Mouse (Mus musculus) cerebellum, postnatal 10 days (tissue): ENCODE measurements around the gene Brwd1.
"Not testable (repeated sequence)": the region's sequence is repeated elsewhere in the genome, so short reads cannot be mapped to it uniquely, and the experiment has no call there.

ENCODE experiments used
- DNase-seq, 2 experiments: peaks; one replicate each; pipeline ENCODE4 v3.0.0; 2021; ENCODE audit warnings: mixed read lengths in 2 of 2

The Brwd1 gene

DNA sequence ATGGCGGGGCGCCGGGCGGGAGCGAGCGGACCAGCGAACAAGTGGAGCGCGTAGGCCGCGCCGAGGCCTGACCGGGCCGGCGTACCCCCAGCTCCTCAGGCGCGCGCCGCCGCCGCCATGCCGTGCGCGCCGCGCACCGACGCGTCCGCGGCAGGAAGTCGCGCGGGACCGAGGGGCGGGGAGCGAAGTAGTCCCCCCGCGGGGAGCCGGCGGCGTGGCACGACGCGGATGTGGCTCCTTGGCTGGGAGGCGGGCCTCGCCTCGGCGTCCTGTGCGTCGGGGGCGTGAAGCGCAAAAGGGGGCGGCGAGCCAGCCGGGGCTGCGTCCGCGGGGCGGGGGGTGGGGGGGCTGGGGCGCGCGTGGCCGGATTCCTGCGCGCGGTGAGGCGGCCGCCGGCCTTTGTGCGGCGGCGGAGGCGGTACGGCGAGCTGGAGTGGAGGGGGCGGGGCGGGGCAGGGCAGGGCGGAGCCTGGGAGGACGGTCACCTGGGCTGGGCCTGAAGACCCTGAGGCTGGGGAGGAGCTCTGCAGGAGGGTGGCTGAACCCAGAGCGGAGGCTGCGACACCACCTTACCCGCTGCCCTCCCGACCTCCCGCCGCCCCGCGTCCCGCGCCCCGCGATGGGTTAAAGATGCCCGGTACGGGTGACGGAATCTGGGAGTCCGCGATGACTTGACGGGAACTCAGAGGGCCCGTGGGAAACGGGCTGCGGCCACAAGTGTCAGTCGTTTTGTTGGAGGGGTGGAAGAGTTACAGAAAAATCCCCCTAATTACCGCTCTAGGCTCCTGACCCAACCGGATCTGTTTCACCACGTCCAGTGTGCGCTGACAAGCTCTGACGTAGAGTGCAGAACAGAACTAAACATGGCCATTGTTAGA, at the start of gene Brwd1:
TSS of gene Brwd1 (minus strand) at position 226 of the 878 bp plus-strand sequence.
- peak; percentile 96 to 97 for DNase-seq

DNA sequence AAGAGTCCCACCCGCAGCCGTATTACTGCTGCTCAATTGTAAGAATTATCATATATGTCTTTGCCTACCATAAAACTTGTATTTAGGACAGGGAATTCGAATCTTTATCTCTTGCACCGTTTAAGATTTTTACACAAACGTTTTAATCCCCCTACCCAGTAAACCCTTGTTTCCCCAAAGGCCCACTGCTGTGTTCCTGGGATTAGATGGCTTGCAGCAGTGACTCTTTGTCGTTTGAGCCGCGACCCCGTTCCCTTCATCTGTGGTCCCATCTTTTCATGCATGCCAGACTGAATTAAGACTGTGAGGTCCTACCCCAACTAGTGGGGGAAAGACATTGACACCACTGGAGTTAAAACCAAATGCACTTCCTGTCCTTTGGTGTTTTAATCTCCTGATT, 46.1 kb upstream of the Brwd1 start:
- no peak for DNase-seq

GRCm38 (mm10) chr16:96127657-96128344, 45.5 kb upstream of the Brwd1 start, which contains the start of gene Hmgn1:
Hmgn1 (minus strand) TSS chr16:96127729.
- peak; percentile 100 for DNase-seq

DNA sequence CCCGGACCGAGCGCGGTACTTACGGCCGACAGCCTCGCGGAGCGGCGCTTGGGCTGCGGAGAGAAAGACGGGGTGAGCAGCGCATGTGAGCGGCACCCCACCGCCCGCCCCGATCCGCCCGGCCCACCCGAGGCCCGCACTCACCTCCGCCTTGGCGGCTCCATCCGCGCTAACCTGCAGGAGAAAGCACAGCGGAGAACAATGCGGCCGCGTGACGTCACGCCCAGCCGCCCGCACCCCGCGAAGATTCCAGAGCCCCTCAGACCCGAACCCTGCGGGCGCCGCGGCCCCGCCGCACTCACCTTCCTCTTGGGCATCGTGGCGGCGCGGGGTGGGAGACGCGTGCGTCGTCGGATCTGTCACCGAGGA, 44.9 kb upstream of the Brwd1 start:
- DNase-seq: no peak

- no peak for DNase-seq
Measured at GRCm38 (mm10) chr16:96126684-96127171, 44.4 kb upstream of the Brwd1 start.

- DNase-seq: no peak
Measured at GRCm38 (mm10) chr16:96120022-96120623, 37.8 kb upstream of the Brwd1 start.

- DNase-seq: no peak
Measured at GRCm38 (mm10) chr16:96114729-96115128, 32.4 kb upstream of the Brwd1 start.

- no peak for DNase-seq
Measured at GRCm38 (mm10) chr16:96112769-96113168, 30.4 kb upstream of the Brwd1 start.

DNA sequence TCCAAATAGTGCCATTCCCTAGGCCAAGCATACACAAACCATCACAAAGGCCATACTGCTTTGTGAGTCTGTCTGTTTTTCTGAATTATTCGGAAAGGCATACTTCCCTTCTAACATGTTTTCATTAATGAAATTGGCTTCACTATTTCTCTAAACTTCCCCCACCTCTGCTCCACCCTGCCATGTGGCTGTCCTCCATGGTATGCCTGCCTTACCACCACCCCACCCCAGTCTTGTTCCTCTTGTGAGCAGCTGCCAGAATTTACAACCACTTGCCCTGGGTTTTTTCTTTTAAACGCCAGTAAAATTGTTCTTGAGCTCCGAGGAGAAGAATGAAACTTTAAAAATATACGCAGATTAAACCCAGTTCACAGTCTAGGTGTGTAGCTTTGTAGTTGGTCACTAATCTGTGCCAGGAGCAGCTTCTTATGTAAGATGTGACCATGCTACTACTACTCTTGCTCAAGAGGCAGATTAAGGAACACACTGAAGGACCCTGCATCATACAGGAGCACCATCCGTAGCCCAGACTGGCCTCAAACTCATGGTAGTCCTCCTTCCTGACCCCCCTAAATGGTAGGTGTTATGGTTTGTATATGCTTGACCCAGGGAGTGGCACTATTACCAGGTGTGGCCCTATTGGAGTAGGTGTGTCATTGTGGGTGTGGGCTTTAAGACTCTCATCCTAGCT, 28.5 kb upstream of the Brwd1 start:
- no peak for DNase-seq

DNA sequence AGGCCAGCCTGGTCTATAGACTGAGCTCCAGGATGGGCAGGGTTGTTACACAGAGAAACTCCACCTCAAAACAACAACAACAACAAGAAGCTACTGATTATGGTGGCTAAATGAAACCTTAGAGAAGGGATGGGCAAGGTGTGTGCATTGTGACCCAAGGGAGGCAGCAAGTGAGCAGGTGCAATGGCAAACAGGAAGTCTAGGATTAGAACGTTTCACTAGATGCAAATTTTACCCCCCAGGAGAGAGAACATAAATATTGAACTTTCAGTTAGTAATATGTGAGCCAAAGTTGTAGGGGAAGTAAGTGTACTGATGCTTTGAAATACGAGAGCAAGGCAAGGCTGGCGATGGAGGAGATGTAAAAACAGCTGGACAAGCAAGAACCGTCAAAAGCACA, 27.3 kb upstream of the Brwd1 start:
- no peak for DNase-seq

DNA sequence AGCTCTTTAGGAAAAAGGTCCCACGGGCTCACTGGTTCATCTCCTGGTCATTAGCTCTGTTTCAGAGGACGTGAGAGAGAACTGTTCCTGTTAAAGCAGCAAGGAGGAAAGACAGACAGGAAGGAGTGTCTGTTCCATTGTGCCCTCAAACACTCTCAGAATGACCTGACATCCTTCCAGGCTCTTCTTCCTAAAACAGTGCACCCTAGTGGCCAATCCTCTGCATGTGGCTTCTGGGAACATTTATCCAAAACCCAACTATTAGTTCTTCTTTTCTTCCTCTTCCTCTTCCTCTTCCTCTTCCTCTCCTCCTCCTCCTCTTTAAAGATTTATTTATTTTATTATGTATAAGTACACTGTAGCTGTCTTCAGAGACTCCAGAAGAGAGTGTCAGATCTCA, 20.7 kb upstream of the Brwd1 start:
- DNase-seq: peak; percentile 52 to 69

- DNase-seq: not testable (repeated sequence)
Measured at GRCm38 (mm10) chr16:96097811-96098210, 15.5 kb upstream of the Brwd1 start.

- no peak for DNase-seq
Measured at GRCm38 (mm10) chr16:96095966-96096365, 13.6 kb upstream of the Brwd1 start.

GRCm38 (mm10) chr16:96091515-96092504, 9.5 kb upstream of the Brwd1 start:
- DNase-seq: no peak

- DNase-seq: no peak
Measured at GRCm38 (mm10) chr16:96088120-96088519, 5.8 kb upstream of the Brwd1 start.

- no peak for DNase-seq
Measured at GRCm38 (mm10) chr16:96087436-96087835, 5.1 kb upstream of the Brwd1 start.

- DNase-seq: no peak
Measured at GRCm38 (mm10) chr16:96087001-96087400, 4.7 kb upstream of the Brwd1 start.

GRCm38 (mm10) chr16:96085597-96085996, 3.3 kb upstream of the Brwd1 start:
- no peak for DNase-seq

DNA sequence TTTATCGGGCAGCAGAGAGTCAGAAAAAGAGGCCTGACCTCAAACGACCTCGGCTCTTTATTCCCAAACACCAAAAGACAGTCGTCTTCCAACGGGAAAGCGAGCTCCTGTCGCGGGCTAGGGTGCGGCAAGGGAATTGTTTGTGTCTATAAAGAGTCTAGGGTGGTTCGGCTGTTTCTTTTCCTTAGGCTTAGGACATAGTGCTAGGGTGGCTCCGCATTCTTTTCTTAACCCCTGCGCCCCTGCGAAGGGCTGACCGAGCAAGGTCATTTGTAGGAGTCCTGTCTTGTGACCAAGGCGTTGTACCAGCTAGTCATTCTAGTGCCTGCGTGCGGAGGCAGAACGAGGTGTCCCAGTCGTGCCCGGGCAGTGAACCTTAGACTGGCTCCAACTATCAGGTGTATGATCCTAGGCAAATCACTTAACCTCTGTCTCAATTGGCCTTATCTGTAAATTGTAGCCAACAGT, 887 bp upstream of the Brwd1 start:
- DNase-seq: no peak

GRCm38 (mm10) chr16:96081742-96082241, 534 bp downstream of the Brwd1 start:
- peak; percentile 76 to 83 for DNase-seq

- peak; percentile 94 to 95 for DNase-seq
Measured at GRCm38 (mm10) chr16:96081331-96081730, 995 bp downstream of the Brwd1 start.
